Mouse (Mus musculus): Measurements from ENCODE around the gene A330070K13Rik. TPM values are rescaled to one million over a fixed set of nuclear protein-coding genes. Genes with fewer than 3 reads are reported as not detected.
A peak's percentile ranks its signal among the peaks of the same experiment; 100 is the strongest.

The A330070K13Rik gene
- polyA plus RNA-seq, 1 experiment = not detected

DNA sequence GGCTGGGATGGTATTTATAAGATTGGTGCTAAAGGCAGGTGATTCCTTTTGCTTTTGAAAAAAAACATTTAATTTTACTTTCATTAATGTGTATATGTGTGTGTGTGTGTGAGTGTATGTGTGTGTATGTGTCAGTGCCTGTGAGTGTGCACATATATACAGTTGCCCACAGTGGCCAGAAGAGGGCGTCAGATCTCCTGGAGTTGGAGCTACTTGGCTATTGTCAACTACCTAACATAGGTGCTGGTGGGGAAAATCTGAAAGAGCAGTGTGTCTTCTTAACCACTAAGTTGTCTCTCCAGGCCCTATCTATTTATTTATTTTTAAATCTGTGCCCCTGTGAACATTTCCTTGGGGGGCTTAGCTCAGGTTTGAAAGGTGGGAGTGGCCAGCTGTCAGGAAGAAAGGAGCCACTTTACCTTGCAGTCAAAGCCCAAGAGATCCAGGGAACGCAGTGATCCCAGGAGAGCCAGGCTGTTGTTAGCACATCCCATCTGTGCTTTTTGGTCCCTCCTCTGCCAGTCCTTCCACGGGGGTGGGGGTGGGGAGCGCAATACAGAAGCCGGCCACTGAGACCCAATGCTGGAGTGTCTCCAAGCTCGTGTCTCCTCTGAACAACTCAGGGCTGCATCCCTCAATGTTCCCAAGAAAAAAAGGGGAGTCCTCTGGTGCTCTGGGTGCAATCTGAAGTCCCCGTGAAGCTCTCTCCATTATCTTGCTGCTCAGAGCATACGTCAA lies 9.4 kb upstream of the A330070K13Rik start:
- DNase-seq = no peak
- no peak for TF ChIP-seq POLR2A (IDR thresholded peaks at IDR 0.05; ENCODE audit: low read depth, low read length)
- no peak for TF ChIP-seq CTCF (conservative IDR thresholded peaks at IDR 0.05; ENCODE audit: insufficient read depth, insufficient read length, low read depth, low read length)

DNA sequence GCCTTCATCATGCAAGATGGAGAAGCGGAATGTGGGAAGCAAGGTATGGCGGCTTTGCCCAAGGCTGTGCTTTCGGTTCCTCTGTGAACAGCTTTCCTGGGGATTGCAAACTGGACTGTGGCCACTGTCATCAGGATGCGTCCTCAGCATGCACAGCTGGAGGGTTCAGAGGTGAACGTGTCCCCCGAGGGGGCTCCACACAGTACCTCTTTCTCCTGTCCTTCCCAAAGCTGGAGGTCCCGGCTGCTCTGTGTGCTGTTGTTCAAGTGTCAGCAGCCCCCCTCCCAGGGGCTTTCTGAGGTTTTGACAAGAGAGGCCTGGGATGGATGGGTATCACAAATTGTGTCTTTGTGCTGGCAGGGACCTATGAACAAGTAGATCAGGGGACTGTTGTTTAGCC lies 2.0 kb upstream of the A330070K13Rik start:
- no peak overlapping the region for H3K27ac ChIP-seq (ENCODE audit: insufficient read depth, low read depth, low read length)
- H3K4me1 ChIP-seq (ENCODE audit: control insufficient read depth, insufficient read depth, low read length) = no peaks in the 10 kb centered on the region
- H3K36me3 ChIP-seq (ENCODE audit: control insufficient read depth, insufficient read depth, low read length) = no peaks in the 10 kb centered on the region
- H3K4me3 ChIP-seq (ENCODE audit: insufficient read depth, low read depth, low read length) = no peak overlapping the region
- DNase-seq = no peak
- WGBS = 79% methylated on average over 7 of the region's 7 CpGs
- TF ChIP-seq CTCF (conservative IDR thresholded peaks at IDR 0.05; ENCODE audit: insufficient read depth, insufficient read length, low read depth, low read length) (no peak), POLR2A (IDR thresholded peaks at IDR 0.05; ENCODE audit: low read depth, low read length) (no peak)
- H3K27me3 ChIP-seq (replicated peaks; ENCODE audit: control insufficient read depth, insufficient read depth, low read length) = no peaks in the 10 kb centered on the region

More for the DNA sequence above, 9.4 kb upstream of the A330070K13Rik start:
- no peaks in the 10 kb centered on the region for H3K27me3 ChIP-seq (replicated peaks; ENCODE audit: control insufficient read depth, insufficient read depth, low read length)
- no peak overlapping the region for H3K4me3 ChIP-seq (ENCODE audit: insufficient read depth, low read depth, low read length)
- H3K27ac ChIP-seq (ENCODE audit: insufficient read depth, low read depth, low read length) = no peak overlapping the region
- no peaks in the 10 kb centered on the region for H3K4me1 ChIP-seq (ENCODE audit: control insufficient read depth, insufficient read depth, low read length)
- no peaks in the 10 kb centered on the region for H3K36me3 ChIP-seq (ENCODE audit: control insufficient read depth, insufficient read depth, low read length)
- 52% methylated on average over 8 of the region's 8 CpGs for WGBS

DNA sequence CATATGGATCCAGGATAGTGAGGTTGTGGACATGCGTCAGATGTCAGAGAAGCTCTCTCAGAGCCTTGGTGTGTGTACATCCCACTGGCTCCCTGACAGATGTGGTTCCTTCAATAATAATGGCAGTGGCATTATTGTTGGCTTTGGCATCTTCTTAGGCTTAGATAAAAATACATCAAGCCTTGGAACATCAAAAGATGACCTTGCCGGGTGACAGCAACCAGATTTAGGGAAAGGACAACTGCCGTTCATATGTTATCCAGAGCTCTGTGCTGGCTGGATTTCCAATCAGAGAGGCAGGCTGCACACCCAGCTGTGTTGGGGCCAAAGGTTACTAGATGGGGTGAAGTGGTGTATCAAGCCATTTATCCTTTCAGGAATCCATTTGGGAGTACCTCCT lies 9.0 kb downstream of the A330070K13Rik start:
- Histone ChIP-seq H3K4me1 (ENCODE audit: control insufficient read depth, insufficient read depth, low read length) (no peaks in the 10 kb centered on the region), H3K27me3 (replicated peaks; ENCODE audit: control insufficient read depth, insufficient read depth, low read length) (no peaks in the 10 kb centered on the region), H3K36me3 (ENCODE audit: control insufficient read depth, insufficient read depth, low read length) (no peaks in the 10 kb centered on the region), H3K27ac (ENCODE audit: insufficient read depth, low read depth, low read length) (no peak overlapping the region), H3K4me3 (ENCODE audit: insufficient read depth, low read depth, low read length) (no peak overlapping the region)
- WGBS = 82% methylated on average over 3 of the region's 3 CpGs
- DNase-seq = no peak
- TF ChIP-seq CTCF (conservative IDR thresholded peaks at IDR 0.05; ENCODE audit: insufficient read depth, insufficient read length, low read depth, low read length) (no peak), POLR2A (IDR thresholded peaks at IDR 0.05; ENCODE audit: low read depth, low read length) (no peak)

DNA sequence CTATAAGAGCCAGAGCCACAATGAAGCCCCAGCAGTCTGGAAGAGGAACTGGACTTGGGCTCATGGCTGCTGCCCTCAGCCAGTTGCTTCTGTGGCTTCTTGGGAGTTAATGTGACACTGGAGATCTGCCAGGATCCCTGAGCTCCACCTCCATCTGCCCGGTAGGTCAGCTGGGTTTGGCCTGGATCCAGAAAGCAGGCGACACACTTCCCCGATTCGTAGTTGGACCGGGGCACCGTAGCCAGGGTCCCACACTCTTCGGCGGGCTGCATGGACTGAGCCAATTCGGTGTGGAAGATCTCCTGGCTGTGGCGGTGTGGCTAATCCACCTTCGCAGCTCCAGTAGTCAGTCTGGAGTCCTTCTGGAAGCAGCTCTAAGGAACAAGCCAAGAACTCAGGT lies 15.2 kb downstream of the A330070K13Rik start, which contains the start of gene Caln1:
Gene Caln1, plus strand, starts transcription at position 219 of the 400 bp plus-strand sequence.
- H3K27ac ChIP-seq (ENCODE audit: insufficient read depth, low read depth, low read length) = no peak within 1 kb of the TSS
- DNase-seq = peak; percentile 57
- H3K4me3 ChIP-seq (ENCODE audit: insufficient read depth, low read depth, low read length) = no peak within 1 kb of the TSS
- 48% methylated on average over 11 of the region's 11 CpGs for WGBS
- H3K36me3 ChIP-seq (ENCODE audit: control insufficient read depth, insufficient read depth, low read length) = no peaks in the 10 kb centered on the region
- H3K27me3 ChIP-seq (replicated peaks; ENCODE audit: control insufficient read depth, insufficient read depth, low read length) = no peaks in the 10 kb centered on the region
- no peaks in the 10 kb centered on the region for H3K4me1 ChIP-seq (ENCODE audit: control insufficient read depth, insufficient read depth, low read length)
- no peak for TF ChIP-seq CTCF (conservative IDR thresholded peaks at IDR 0.05; ENCODE audit: insufficient read depth, insufficient read length, low read depth, low read length)
- TF ChIP-seq POLR2A (IDR thresholded peaks at IDR 0.05; ENCODE audit: low read depth, low read length) = no peak

DNA sequence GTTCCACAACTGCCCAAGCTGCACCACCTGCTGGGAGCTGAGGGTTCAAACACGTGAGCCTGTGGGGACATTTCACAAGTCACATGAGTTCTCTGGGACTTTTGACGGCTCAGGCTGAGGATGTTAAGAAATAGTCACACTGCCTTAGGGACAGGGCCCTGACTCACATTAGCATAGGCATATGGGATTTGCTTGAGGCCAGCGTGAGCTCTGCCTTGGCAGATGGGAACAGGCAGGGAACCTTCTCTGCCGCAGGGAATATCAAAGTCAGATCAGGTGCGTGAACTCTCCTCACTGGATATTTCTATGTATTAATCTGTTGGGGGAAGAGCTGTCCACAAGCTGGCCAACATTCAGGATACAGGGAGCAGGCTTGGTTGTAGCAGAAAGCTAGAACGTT lies 16.2 kb downstream of the A330070K13Rik start:
- WGBS = 86% methylated on average over 6 of the region's 6 CpGs
- no peak for DNase-seq
- no peak overlapping the region for H3K27ac ChIP-seq (ENCODE audit: insufficient read depth, low read depth, low read length)
- H3K4me3 ChIP-seq (ENCODE audit: insufficient read depth, low read depth, low read length) = no peak overlapping the region
- no peaks in the 10 kb centered on the region for H3K4me1 ChIP-seq (ENCODE audit: control insufficient read depth, insufficient read depth, low read length)
- no peaks in the 10 kb centered on the region for H3K36me3 ChIP-seq (ENCODE audit: control insufficient read depth, insufficient read depth, low read length)
- no peaks in the 10 kb centered on the region for H3K27me3 ChIP-seq (replicated peaks; ENCODE audit: control insufficient read depth, insufficient read depth, low read length)
- no peak for TF ChIP-seq CTCF (conservative IDR thresholded peaks at IDR 0.05; ENCODE audit: insufficient read depth, insufficient read length, low read depth, low read length)
- no peak for TF ChIP-seq POLR2A (IDR thresholded peaks at IDR 0.05; ENCODE audit: low read depth, low read length)

DNA sequence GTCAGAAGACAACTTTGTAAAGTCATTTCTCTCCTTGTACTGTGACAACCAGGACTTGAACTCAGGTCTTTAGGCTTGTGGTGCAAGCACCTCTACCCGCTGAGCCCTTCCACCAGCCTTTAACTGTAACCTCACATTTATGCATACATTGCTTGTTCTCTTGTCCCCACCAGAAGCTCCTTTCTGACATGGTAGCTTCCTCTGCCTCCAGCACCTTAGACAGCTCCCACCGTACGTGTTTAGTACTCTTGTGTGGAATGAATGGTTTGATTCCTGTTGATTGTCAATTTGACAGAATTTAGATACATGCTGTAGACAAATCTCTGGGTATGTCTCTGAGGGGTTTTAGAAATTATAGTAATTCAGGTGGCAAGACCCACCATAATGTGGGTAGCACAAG lies 20.7 kb downstream of the A330070K13Rik start:
- DNase-seq = no peak
- Histone ChIP-seq H3K36me3 (ENCODE audit: control insufficient read depth, insufficient read depth, low read length) (no peaks in the 10 kb centered on the region), H3K4me3 (ENCODE audit: insufficient read depth, low read depth, low read length) (no peak overlapping the region), H3K4me1 (ENCODE audit: control insufficient read depth, insufficient read depth, low read length) (no peaks in the 10 kb centered on the region), H3K27ac (ENCODE audit: insufficient read depth, low read depth, low read length) (no peak overlapping the region), H3K27me3 (replicated peaks; ENCODE audit: control insufficient read depth, insufficient read depth, low read length) (no peaks in the 10 kb centered on the region; the same call in 1 of the 2 replicates)
- WGBS = 35% methylated on average over 3 of the region's 3 CpGs
- TF ChIP-seq CTCF (conservative IDR thresholded peaks at IDR 0.05; ENCODE audit: insufficient read depth, insufficient read length, low read depth, low read length) (no peak), POLR2A (IDR thresholded peaks at IDR 0.05; ENCODE audit: low read depth, low read length) (no peak)

DNA sequence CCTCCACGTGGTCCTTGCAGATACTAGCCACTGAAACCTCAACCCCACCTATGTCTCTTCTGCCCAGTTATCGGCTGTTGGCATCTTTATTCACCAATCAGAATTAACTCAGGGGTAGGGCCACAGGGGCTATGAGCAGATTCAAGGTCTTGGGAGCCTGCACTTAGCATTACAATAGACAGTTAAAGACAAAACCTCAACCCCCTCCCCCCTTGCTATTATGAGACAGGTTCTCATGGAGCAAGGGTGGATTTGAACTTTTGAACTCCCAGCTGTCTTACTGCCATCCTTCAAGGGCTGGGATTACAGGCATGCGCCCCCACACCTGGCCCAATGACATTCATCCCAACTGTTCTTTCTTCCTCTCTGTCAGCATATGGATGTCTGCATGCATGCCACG lies 21.3 kb downstream of the A330070K13Rik start:
- no peaks in the 10 kb centered on the region; the same call in 1 of the 2 replicates for H3K27me3 ChIP-seq (replicated peaks; ENCODE audit: control insufficient read depth, insufficient read depth, low read length)
- no peaks in the 10 kb centered on the region for H3K36me3 ChIP-seq (ENCODE audit: control insufficient read depth, insufficient read depth, low read length)
- no peaks in the 10 kb centered on the region for H3K4me1 ChIP-seq (ENCODE audit: control insufficient read depth, insufficient read depth, low read length)
- H3K4me3 ChIP-seq (ENCODE audit: insufficient read depth, low read depth, low read length) = no peak overlapping the region
- DNase-seq = no peak
- H3K27ac ChIP-seq (ENCODE audit: insufficient read depth, low read depth, low read length) = no peak overlapping the region
- WGBS = 62% methylated on average over 4 of the region's 4 CpGs
- TF ChIP-seq POLR2A (IDR thresholded peaks at IDR 0.05; ENCODE audit: low read depth, low read length) (no peak), CTCF (conservative IDR thresholded peaks at IDR 0.05; ENCODE audit: insufficient read depth, insufficient read length, low read depth, low read length) (no peak)
